Mouse (Mus musculus) cerebellum, adult 2 months (tissue): ENCODE measurements around the gene Fgfr2.

Experiments
- CTCF ChIP-seq: fragments of 200-500 bp; IDR thresholded peaks from 2 replicates; pipeline ENCODE4 v1.5.1; 2011; ENCODE audit warnings: low read depth, mild to moderate bottlenecking, control low read depth, low read length, moderate library complexity, borderline replicate concordance; ENCODE audit not compliant: insufficient read depth
- POLR2A ChIP-seq: fragments of 200-500 bp; IDR thresholded peaks from 2 replicates; pipeline ENCODE4 v1.6.1; 2011; ENCODE audit warnings: low read length, control low read depth, borderline replicate concordance; ENCODE audit not compliant: insufficient read depth

DNA sequence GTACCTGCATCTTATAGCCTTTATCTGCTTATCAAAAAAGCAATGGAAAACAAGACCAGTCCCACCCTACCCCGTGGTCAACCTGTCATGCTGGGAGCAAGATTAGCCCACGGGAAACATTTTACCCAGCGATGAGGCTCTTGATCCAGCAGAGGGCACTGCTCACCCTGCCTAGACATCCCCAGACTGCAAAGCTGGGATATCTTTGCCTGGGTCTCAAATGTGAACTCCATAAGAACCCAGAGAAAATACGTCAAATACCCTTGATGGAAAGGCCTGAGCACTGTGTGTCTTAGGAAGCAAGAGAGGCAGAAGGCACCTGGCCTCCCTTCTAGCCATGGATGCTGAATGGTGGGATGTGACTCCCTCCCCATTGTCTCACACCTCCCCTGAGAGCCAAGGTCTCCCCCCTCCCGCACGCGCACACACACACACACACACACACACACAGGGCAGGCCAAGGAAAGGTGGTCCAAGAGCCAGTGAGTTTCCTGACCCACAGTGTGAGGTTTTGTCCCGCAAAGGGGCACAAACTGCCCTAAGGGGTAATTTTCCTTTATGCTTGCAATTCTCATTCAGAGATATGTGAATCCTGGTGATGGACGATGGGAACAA lies 90.5 kb downstream of the Fgfr2 start:
- TF ChIP-seq CTCF (peak; percentile 91), POLR2A (no peak)
